Mouse (Mus musculus): ENCODE measurements at regions not wholly inside any gene's neighbourhood (a gene's known extent, or its start where the extent isn't known, plus 50 kb on each side); places are given as distances from the start of the nearest gene placed in this dataset.

- Histone ChIP-seq H3K27me3 (ENCODE audit: control insufficient read depth in 1 of 2, insufficient read depth in 2 of 2, low read length in 2 of 2) (peaks cover 0 to 14% of the 10 kb centered on the region in 2 experiments; a peak in 3 of 4 replicates), H3K9me3 (replicated peaks; ENCODE audit: insufficient read depth, low read length) (no peaks in the 10 kb centered on the region), H3K9ac (ENCODE audit: control insufficient read depth, low read depth, low read length, poor library complexity, severe bottlenecking) (no peak overlapping the region), H3K27ac (ENCODE audit: control insufficient read depth, low read depth, low read length) (no peak overlapping the region), H3K4me1 (ENCODE audit: control insufficient read depth in 1 of 2, insufficient read depth in 2 of 2, low read length in 2 of 2) (no peaks in the 10 kb centered on the region), H3K79me2 (ENCODE audit: control insufficient read depth, insufficient read depth, low read length, poor library complexity) (no peaks in the 10 kb centered on the region), H3K4me3 (ENCODE audit: control insufficient read depth in 1 of 2, insufficient read depth in 1 of 2, low read depth in 2 of 2, low read length in 2 of 2) (no peak overlapping the region), H3K36me3 (ENCODE audit: control insufficient read depth in 1 of 2, insufficient read depth in 2 of 2, low read length in 2 of 2) (no peaks in the 10 kb centered on the region)
- no peak for DNase-seq (ENCODE audit: low read depth, low spot score)
- TF ChIP-seq ELF1 (IDR thresholded peaks at IDR 0.05; ENCODE audit: low read depth, low read length) (no peak), CTCF (IDR thresholded peaks at IDR 0.05 in 2 of 3, conservative IDR thresholded peaks at IDR 0.05 in 1 of 3; ENCODE audit: control insufficient read depth in 1 of 3, insufficient read depth in 1 of 3, low read depth in 2 of 3, low read length in 3 of 3, poor library complexity in 1 of 3, severe bottlenecking in 1 of 3) (no peak), GATA1 (IDR thresholded peaks at IDR 0.05; ENCODE audit: low read depth, low read length) (no peak), BHLHE40 (IDR thresholded peaks at IDR 0.05; ENCODE audit: borderline replicate concordance, low read depth, low read length) (no peak), POLR2AphosphoS5 (IDR thresholded peaks at IDR 0.05; ENCODE audit: borderline replicate concordance, low read depth, low read length) (no peak), MYB (IDR thresholded peaks at IDR 0.05; ENCODE audit: low read depth, low read length) (no peak)
Measured at GRCm38 (mm10) chr13:107528724-107529456, 507.0 kb upstream of the Kif2a start.

GRCm38 (mm10) chr13:107522942-107523341 lies 501.0 kb upstream of the Kif2a start:
- Histone ChIP-seq H3K9ac (ENCODE audit: control insufficient read depth, low read depth, low read length, poor library complexity, severe bottlenecking) (no peak overlapping the region), H3K9me3 (replicated peaks; ENCODE audit: insufficient read depth, low read length) (no peaks in the 10 kb centered on the region), H3K27me3 (ENCODE audit: control insufficient read depth in 1 of 2, insufficient read depth in 2 of 2, low read length in 2 of 2) (peaks cover 1 to 12% of the 10 kb centered on the region in 2 experiments; a peak in 3 of 4 replicates), H3K79me2 (ENCODE audit: control insufficient read depth, insufficient read depth, low read length, poor library complexity) (no peaks in the 10 kb centered on the region), H3K36me3 (ENCODE audit: control insufficient read depth in 1 of 2, insufficient read depth in 2 of 2, low read length in 2 of 2) (no peaks in the 10 kb centered on the region), H3K4me3 (ENCODE audit: control insufficient read depth in 1 of 2, insufficient read depth in 1 of 2, low read depth in 2 of 2, low read length in 2 of 2) (no peak overlapping the region), H3K4me1 (ENCODE audit: control insufficient read depth in 1 of 2, insufficient read depth in 2 of 2, low read length in 2 of 2) (no peaks in the 10 kb centered on the region), H3K27ac (ENCODE audit: control insufficient read depth, low read depth, low read length) (no peak overlapping the region)
- DNase-seq (ENCODE audit: low read depth, low spot score): no peak
- no peak for TF ChIP-seq MYC (IDR thresholded peaks at IDR 0.05; ENCODE audit: low read depth, low read length)

GRCm38 (mm10) chr13:107514236-107514635 lies 492.3 kb upstream of the Kif2a start:
- no peaks in the 10 kb centered on the region for H3K9me3 ChIP-seq (replicated peaks; ENCODE audit: insufficient read depth, low read length)
- H3K79me2 ChIP-seq (ENCODE audit: control insufficient read depth, insufficient read depth, low read length, poor library complexity): no peaks in the 10 kb centered on the region
- peaks cover 6 to 14% of the 10 kb centered on the region in 2 experiments for H3K27me3 ChIP-seq (ENCODE audit: control insufficient read depth in 1 of 2, insufficient read depth in 2 of 2, low read length in 2 of 2)
- no peaks in the 10 kb centered on the region for H3K4me1 ChIP-seq (ENCODE audit: control insufficient read depth in 1 of 2, insufficient read depth in 2 of 2, low read length in 2 of 2)
- DNase-seq (ENCODE audit: low read depth, low spot score): no peak
- no peaks in the 10 kb centered on the region for H3K36me3 ChIP-seq (ENCODE audit: control insufficient read depth in 1 of 2, insufficient read depth in 2 of 2, low read length in 2 of 2)
- H3K9ac ChIP-seq (ENCODE audit: control insufficient read depth, low read depth, low read length, poor library complexity, severe bottlenecking): no peak overlapping the region
- no peak for TF ChIP-seq POLR2A (IDR thresholded peaks at IDR 0.05; ENCODE audit: control insufficient read depth in 1 of 2, insufficient read depth in 1 of 2, low read depth in 1 of 2, low read length in 2 of 2, poor library complexity in 1 of 2)
- no peak for TF ChIP-seq MAX (IDR thresholded peaks at IDR 0.05; ENCODE audit: low read length)
- TF ChIP-seq ZC3H11A (IDR thresholded peaks at IDR 0.05; ENCODE audit: low read depth, low read length): no peak
- no peak for TF ChIP-seq NRF1 (IDR thresholded peaks at IDR 0.05; ENCODE audit: insufficient read depth, low read depth, low read length, poor library complexity, severe bottlenecking)
- no peak for TF ChIP-seq MAZ (IDR thresholded peaks at IDR 0.05; ENCODE audit: low read depth, low read length)
- TF ChIP-seq MYB (IDR thresholded peaks at IDR 0.05; ENCODE audit: low read depth, low read length): no peak
- no peak overlapping the region for H3K4me3 ChIP-seq (ENCODE audit: control insufficient read depth in 1 of 2, insufficient read depth in 1 of 2, low read depth in 2 of 2, low read length in 2 of 2)
- no peak overlapping the region for H3K27ac ChIP-seq (ENCODE audit: control insufficient read depth, low read depth, low read length)
